Mouse (Mus musculus) erythroid progenitor cell, adult 5-6 weeks (primary cell): ENCODE results near the gene Cby3. TPM values are rescaled to one million over a fixed set of nuclear protein-coding genes. Genes with fewer than 3 reads are reported as not detected.
A peak's percentile ranks its signal among the peaks of the same experiment; 100 is the strongest.
"Not testable (repeated sequence)": the region's sequence is repeated elsewhere in the genome, so short reads cannot be mapped to it uniquely, and the experiment has no call there.

Source experiments
- ATAC-seq: replicated peaks from 2 replicates; pipeline ENCODE4 v1.8.0; 2016; ENCODE audit warnings: moderate number of reproducible peaks, mild to moderate bottlenecking, moderate TSS enrichment, inconsistent platforms; ENCODE audit not compliant: poor library complexity, low FRiP score, severe bottlenecking
- total RNA-seq, 2 experiments: library from RNA; stranded (forward) in 1 of 2; stranded (reverse) in 1 of 2; fragments of 150-400 nt in 1 of 2; fragments of 186-747, 209-891 nt in 1 of 2; gene quantifications; 2 replicates each; pipeline versions ENCODE4 v1.2.3 to v1.2.4; 2015 to 2017; ENCODE audit warnings: low replicate concordance in 2 of 2

Gene Cby3
- total RNA-seq, 2 experiments from 2014 or later = not detected

DNA sequence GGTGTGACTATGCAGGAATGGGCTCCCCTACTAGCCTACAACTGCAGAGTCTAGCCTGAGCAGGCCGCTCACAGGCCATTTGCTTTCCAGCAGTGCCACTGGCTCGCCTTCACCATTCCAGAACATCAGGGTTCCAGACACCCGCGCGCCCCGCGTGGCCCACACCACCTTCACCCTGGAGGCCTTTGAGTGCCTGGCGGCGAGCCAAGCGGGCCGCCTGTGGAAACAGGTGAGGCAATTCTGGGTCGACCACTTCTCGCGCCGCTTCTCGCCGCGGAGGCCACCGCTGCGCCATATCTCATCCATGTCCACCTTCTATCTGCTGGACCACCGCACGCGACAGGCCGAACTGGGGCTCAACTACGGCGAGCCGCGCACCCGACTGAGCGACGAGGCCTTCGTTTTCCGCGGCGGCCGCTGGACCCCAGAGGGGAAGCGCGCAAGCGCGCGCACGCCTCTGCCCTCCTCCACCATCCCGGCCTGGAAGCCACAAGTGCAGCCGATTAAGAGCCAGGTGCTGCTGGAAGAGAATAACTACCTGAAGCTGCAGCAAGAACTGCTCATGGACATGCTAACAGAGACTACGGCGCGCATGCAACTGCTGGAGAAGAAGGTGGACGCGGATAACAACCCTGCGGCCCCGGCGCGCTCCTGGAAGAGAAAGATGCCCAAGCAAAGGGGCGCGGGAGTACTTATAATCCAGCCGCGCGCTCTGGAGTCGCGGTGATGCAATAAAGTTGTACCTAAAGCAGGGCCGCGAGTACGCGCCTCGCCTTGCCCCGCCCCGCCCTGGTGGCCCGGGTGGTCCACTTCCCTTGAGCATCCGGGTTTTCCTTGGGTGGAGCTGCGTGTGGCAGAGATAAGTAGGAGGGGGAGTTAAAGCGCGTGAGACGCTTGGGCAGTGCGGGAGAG is 4.9 kb downstream of the Cby3 start:
- no peak for ATAC-seq

DNA sequence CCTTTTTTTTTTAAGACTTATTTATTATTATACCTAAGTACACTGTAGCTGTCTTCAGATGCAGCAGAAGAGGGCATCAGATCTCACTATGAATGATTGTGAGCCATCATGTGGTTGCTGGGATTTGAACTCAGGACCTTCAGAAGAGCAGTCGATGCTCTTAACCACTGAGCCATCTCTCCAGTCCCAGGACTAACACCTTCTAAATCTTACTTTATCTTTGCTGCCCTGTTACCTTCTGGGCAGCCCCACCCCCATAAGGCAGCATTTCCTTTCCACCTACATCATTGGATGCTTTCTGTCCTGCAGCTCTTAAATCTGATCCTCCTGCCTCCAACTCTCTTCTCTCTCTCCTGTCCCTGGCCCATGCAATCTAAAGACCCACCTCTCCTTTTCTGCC is 7.0 kb downstream of the Cby3 start:
- not testable (repeated sequence) for ATAC-seq

DNA sequence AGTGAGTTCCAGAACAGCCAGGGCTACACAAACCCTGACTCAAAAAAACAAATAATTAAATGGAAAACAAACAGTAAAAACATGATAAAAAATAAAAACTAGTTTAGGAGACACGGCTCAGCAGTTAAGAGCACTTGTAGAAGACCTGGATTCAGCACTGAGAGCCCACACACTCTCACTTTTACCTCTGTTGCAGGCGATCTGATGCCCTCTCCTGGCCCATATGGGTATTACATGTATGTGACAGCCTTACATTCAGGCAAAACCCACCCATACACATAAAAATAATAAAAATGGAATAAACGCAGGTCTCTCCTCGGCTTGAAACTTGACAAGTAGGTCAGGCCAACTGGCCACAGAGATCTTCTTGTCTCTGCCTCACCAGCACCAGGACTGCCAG is 10.3 kb downstream of the Cby3 start:
- ATAC-seq = peak; percentile 87

DNA sequence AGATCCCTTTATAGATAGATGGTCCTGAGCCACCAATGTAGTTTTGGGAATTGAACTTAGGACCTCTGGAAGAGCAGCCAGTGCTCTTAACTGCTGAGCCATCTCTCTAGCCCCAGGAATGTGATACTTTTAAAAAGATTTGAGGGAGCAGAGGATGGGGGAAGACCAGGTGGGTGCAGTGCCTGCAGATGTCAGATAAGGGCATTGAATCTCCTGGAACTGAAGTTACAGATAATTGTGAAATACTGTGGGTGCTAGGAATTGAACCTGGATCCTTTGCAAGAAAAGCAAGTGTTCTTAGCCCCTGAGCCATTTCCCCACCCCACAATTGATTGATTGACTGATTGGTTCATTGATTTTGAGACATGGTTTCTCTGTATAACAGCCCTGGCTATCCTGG is 11.1 kb downstream of the Cby3 start:
- no peak for ATAC-seq

DNA sequence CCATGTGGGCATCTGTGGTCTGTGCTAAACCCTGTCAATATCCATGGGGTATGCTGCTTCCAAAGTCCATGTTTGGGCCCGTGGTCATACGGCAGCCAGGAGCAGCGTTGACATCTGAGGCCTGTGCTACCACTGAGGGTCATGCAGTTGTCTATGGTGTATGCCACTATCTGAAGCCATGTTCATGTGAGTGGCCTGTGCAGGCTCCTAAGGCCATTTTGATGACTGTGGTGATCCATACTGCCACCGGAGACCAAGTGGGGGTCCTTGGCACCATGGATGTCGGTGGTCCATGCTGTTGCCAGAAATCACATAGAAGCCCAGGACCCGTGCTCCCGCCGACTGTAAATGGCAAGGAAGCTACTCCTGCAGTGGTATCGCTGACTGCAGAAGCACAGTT is 13.3 kb downstream of the Cby3 start:
- no peak for ATAC-seq

DNA sequence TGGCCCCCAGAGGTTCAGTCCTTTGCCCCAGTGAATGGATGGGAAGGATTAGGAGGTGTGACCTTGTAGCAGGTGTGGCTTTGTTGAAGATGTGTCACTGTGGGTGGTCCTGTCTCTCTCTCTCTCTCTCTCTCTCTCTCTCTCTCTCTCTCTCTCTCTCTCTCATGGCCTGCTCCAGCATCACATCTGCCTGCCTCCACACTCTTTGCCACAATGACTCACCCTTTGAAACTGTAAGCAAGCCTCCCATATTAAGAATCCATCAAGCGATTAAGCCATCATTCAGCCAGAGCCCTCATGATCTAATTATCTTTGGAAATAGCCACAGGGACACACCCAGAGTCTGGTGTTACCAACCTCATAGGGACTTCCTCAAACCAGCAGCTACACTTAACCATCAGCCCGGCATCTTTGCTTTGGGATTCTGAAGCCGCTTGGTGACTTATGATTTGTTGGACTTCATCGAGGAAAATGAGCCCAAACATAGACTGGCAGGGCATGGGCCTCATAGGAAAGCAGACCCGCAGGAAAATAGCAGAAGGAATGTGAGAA is 15.2 kb downstream of the Cby3 start:
- no peak for ATAC-seq

DNA sequence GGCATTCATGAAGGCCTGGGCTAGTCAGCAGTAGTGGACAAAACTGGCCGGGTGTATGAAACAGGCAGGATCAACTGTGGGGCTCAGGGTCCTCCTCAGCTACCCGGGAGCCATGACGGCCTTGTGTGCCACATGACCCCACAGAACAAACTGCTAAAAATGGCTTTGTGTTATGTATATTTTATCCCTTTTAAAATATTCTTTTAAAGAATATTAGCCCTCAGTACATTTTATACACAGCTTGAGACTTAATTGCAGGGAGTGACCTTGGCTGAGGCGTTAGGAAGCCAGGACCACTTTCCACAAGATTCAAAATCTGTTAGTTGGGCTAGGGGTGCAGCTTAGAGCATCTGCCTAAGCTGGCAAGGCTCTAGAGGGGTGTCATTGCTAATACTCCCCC is 16.7 kb downstream of the Cby3 start:
- no peak for ATAC-seq

DNA sequence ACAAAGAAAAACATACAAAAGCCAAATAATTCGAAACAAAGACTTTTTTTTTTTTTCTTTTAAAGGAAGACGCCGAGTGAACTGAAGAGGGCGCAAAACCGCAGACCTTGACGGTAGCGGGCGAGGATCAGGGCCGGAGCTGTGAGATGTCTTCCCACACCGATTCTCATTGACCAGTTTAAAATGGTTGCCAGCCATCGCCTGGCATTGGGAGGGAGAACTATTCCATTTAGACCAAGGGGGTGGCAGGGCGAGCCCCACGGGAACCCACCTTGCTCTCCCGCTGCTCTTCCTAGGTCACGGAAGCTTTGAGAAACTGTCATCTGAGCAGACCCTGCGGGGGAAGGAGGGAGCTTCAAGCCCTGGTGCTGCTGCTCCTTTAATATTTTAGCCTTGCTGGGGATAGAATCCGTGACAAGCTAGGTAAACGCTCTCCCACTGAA is 17.2 kb downstream of the Cby3 start:
- peak; percentile 88 for ATAC-seq

DNA sequence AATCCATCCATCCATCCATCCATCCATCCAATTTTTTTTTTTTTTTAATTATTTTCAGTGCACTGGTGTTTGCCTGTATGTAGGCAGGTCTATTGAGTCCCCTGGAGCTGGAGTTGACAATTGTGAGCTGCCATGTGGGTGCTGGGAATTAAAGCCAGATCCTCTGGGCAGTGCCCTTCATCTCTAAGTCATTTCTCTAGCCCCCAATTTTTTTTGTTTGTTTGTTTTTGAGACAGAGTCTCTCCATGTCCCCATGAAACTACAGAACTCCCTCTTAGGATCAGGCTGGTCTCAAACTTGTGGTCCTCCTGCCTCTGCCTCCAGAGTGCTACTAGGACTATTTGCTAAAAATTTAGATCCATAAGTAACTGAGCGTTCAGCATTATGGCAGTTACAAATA is 17.6 kb downstream of the Cby3 start:
- ATAC-seq = no peak

DNA sequence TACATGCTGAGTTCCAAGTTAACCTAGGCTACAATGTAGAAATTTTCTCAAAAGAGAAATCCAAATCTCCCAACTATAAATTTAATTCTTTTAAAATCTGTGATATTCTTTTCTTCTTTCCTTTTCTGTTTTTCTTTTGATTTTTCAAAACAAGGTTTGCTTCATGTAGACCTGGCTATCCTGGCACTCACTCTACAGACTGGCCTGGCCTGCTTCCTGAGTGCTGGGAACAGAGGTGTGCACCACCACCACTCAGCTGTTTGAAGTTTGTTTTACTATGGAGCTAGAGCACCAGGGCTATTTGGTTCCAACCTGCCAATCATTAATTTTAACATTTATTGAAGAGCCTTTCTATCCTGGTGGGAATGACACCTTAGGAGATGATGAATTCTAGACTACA is 18.8 kb downstream of the Cby3 start:
- ATAC-seq = no peak

DNA sequence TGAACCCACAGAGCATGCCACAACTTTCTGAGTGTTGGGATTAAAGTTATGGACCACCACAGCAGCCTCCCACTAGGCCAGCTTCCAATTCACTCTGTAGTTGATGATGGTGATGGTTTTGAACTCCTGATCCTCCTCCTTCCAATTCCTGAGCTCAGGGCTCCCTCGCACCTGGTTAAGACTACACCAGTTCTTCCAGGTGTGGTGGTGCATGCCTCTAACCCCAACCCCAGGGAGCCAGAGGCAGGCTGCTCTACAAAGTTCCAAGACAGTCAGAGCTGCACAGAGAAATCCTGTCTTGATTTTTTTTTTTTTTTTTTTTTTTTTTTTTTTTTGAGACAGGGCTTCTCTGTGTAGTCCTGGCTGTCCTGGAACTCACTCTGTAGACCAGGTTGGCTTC is 19.4 kb downstream of the Cby3 start:
- no peak for ATAC-seq

DNA sequence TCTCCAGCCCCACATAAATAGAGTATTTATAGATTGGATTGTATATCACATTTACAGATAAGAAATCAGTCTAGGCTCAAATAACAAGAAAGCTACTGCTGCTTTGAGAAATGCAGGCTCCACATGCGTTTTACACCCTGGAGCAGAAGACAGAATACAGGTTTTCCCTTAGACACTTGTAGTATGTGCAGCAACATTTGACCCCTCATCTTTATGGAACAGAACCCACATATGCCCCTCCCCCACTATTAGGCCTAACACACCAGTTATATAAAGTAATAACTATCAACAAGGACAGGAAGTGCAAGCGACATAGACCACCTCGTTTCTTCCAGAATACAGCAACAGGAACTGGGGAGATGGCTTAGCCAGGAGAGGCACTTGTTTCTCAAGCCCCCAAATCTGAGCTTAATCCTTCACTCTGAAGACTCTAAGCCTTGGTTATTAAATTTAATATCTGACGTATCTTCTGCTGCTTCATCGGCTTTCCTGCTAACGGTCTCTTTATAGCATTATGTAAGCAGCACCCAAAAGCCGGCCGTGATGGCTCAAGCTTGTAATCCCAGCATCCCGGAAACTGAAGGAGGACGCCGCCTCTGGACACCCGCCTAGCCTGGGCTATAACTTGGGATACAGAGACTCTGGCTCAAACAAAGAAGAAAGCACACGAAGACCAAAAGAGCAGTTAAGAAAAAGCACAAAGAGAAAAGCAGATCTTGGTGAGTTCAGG is 20.2 kb downstream of the Cby3 start:
- no peak for ATAC-seq

DNA sequence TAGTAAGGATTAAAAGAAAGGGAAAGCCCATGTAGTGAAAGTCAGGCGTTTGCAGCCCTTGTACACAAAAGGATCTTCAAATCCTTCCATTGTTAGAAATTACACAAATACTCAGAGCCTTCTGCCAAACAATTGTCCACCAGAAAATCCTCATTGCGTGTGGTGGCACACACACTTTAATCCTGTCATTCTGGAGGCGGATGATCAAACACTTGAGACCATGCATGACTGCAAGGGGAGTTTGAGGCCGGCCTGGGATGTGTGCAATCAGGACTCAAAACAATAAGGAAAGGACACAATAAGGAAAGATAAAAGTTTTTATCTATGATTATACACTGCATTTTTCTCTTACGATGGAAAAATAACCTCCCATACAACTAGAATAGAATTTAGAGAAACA is 21.2 kb downstream of the Cby3 start:
- ATAC-seq = no peak

DNA sequence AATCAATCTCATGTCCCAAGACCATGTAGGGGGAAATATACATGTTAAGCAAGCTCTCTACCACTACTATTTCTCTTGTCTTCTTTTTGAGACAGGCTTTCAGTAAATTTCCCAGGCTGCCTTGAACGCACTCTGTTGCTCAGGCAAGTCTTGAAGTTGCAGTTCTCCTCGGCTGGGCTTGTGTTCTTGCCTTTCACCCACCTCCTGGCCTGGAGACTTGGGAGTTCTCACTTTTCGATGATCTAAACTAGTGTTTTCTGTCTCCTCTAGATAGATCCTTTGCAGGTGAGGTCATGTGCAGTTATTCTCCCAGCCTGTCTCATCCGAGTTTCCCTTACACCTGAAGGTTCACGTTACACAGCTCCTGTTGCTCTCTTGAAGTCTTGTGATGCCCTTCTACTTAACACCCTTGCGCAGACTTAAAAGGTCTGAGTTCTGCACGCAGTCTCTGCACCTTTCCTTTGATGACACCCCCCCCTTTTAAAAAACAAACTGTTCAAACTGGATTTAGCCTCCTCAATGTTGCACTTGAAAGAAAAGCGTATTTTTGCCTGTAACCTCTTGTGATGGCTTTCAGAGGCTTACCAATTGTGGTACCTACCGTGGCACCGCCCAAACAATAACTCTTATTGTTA is 22.0 kb downstream of the Cby3 start:
- no peak for ATAC-seq

DNA sequence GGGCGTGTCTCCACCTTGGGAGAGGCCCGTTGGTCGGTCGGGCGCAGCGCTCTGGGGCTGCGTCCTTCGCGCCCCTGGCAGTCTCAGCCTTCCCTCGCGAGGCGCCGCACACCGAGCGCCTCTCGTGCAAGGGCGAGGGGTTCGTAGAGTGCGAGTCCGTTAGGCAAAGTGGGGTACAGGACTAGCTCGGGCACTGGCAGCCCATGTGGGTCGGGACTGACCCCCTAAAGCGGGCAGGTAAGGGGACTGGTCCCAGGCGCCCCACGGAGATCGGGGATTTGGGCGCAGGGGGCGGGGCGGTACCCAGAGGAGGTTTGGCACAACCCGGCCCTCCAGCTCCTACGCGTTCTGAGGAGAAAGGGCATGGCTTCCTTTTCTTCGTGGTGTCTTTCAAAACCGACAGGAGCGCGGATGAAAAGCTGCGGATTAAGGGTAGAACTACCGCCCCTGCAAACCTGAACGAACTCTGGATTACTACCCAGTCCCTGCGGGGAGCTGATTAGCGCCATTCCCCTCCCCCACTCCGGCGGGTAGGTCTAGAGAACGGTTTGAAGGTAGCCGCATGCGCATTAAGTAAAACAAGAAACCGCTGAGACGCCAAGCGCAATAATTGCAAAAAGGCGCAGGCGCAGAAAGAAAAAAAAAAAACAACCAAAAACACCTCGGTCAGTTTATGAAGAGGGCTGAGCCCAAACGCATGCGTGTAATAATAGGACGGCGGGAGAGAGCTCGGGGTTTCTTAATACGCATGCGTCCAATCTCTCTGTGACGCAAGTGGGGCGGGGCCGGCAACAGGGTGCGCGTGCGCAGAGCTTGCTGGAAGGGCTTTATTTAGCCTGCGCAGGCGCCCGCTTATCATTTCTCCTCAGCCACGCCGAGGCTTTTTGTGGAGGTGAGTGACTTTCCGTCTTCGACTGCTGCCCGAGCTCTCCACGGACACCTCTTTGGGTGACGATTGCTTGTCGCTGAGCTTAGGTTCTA is 22.9 kb downstream of the Cby3 start, which contains the start of gene Hnrnph1:
Gene Hnrnph1 (plus strand): TSS at position 80 of the 981 bp plus-strand sequence.
- peak; percentile 88 for ATAC-seq

DNA sequence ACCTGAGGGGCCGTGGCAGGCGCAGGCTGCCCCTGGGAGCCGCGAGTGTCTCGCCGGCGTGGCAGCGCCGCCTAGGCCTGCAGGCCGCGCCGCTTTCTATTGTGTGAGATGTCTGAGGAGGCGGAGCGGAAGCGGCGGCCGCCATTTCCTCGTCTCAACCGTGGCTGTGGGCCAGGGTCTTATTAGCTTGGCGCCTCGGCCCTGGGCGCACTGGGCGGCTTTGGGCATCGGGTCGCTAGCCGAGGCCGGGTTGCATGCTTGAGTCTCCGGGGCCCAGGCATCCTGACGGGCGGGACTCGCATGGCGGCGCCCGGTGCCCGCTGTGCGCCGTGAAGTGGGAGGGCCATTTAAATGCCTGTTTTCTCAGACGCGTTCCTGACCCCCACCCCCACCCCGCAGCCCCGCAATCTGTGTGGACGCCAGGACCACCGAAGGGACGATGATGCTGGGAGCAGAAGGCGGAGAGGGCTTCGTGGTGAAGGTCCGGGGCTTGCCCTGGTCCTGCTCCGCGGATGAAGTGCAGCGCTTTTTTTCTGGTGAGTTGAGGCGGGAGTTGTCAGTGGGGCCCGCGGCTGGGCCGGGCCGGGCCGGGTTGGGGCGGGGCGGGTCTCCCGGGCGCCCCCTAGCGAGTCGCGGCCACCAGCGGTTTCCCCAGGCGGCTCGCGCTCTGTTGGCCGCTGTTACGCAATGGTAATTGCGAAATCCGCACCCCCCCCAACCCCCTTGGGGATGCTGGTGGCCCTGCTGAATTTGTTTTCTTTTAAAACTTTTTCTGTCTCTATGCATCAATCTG is 23.8 kb downstream of the Cby3 start:
- peak; percentile 53 for ATAC-seq

DNA sequence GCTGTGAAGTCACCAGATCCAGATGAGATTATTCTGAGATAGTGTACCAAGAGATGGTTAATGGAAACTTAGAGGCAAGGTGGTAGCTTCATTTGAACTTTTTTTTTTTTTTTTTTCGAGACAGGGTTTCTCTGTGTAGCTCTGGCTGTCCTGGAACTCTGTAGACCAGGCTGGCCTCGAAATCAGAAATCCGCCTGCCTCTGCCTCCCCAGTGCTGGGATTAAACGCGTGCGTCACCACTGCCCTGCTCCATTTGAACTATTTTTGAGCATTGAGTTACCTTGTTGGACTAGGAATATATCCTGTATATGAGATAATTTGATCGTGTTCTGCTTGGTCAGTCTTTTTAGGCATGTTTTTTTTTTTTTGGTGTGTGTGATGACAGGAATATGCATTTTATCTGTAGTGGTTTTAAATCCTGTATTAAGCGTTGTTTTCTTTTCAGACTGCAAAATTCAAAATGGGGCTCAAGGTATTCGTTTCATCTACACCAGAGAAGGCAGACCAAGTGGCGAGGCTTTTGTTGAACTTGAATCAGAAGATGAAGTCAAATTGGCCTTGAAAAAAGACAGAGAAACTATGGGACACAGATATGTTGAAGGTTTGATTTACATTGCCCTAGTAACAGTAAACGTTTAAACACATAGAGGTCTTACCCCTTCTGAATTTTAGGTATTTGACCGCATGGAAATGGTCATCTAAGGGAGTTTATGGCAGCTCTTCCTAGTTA is 24.9 kb downstream of the Cby3 start:
- no peak for ATAC-seq

DNA sequence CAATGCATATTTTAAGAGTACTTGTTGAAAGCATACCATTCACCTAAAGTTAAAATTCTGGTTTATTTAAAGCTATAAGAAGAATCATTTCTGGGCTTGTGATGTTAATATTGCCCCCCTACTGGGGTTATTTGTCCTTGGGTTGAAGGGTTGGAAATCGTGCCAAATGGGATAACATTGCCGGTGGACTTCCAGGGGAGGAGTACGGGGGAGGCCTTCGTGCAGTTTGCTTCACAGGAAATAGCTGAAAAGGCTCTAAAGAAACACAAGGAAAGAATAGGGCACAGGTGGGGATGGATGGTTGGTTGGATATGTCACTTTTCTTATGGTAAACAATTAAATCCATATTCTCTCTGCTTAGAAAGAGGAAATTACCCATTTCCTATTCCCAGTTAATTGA is 27.0 kb downstream of the Cby3 start:
- ATAC-seq = no peak
